Mouse (Mus musculus): ENCODE results near the gene Scpep1.

DNA sequence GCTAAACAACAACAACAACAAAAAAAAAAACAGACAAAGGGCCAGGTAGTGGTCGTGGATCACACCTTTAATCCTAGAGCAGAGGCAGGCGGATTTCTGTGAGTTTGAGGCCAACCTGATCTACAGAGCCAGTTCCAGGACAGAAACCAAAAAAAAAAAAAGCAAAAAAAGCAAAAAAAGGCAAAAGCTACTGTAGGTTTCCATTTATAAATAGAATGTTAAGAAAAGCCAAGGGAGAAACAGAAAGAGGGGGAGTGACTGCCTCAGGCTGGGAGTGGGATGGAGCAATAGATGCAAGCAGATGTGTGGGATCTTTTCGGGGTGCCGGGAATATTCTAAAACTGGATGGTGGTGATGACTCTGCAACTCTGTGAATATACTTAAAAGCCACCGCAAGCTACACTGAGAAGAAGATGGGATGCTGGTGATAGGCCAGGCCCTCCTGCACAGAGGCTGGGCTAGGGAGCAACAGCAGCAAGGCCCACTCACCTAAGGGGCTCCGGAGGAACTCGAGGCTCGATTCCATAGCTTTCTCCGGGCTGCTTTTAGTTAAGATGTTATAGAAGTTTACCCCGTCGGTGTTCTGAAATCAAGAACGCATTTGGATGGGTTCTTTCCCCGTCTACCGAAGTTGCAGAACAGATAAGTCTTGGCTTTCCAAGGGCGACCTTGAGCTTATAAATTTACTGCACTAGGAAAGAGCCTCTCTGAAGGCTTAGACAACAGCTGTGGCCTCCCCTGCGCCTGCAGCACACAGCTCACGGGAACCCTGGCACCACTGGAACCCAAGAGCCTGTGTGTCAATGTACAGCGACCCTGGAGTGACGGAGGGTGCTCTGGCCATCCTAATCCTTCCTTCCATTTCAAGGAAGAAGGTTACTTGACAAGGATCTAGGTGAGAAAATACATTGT lies 20.9 kb downstream of the Scpep1 start:
- TF ChIP-seq POLR2A (IDR thresholded peaks at IDR 0.05; ENCODE audit: low read depth, low read length), result no peak
- no peak for TF ChIP-seq CTCF (IDR thresholded peaks at IDR 0.05; ENCODE audit: extremely low read depth, insufficient read depth, insufficient read length, insufficient replicate concordance)
